Mouse (Mus musculus) limb, embryonic 10.5 days (tissue): ENCODE data around the gene Syk. TPM values are rescaled to one million over a fixed set of nuclear protein-coding genes. Genes with fewer than 3 reads are reported as not detected.

ENCODE experiments used
- DNase-seq: peaks from one replicate; pipeline ENCODE4 v3.0.0-alpha.2; 2017; ENCODE audit warnings: low spot score
- H3K27ac ChIP-seq: fragments of 300-500 bp; sonication (generic); 2 replicates; pipeline ENCODE4 v1.5.1; 2016; ENCODE audit warnings: mild to moderate bottlenecking
- H3K27me3 ChIP-seq: fragments of 300-500 bp; sonication (generic); 2 replicates; pipeline ENCODE4 v1.6.1; 2016; ENCODE audit warnings: low read depth, mild to moderate bottlenecking; ENCODE audit not compliant: poor library complexity, severe bottlenecking
- H3K36me3 ChIP-seq: fragments of 300-500 bp; sonication (generic); 2 replicates; pipeline ENCODE4 v1.6.1; 2016; ENCODE audit warnings: mild to moderate bottlenecking, moderate library complexity
- H3K4me1 ChIP-seq: fragments of 300-500 bp; sonication (generic); 2 replicates; pipeline ENCODE4 v1.6.1; 2016
- H3K4me3 ChIP-seq: fragments of 300-500 bp; sonication (generic); 2 replicates; pipeline ENCODE4 v1.5.1; 2016; ENCODE audit warnings: mild to moderate bottlenecking, moderate library complexity
- H3K9me3 ChIP-seq: fragments of 300-500 bp; sonication (generic); replicated peaks from 2 replicates; pipeline ENCODE4 v1.6.1; 2016; ENCODE audit warnings: mild to moderate bottlenecking
- WGBS: fragments of 180-500 bp; shearing (Covaris S2); methylation state at CpG from one replicate; pipeline ENCODE4 v1.1.7; 2016; 5-methylcytosine and 5-hydroxymethylcytosine counted together
- polyA plus RNA-seq: library from polyadenylated mRNA; unstranded; fragments of >200 nt; fragmentation: Nextera tagmentation; extraction: Ambion mirVana; gene quantifications from 2 replicates; pipeline ENCODE4 v1.2.1, GENCODE M21; 2016

Gene Syk
- polyA plus RNA-seq, 1 experiment from 2014 or later = 2.5 TPM

GRCm38 (mm10) chr13:52649791-52650418 lies 66.9 kb downstream of the Syk start:
- H3K36me3 ChIP-seq = no peaks in the 10 kb centered on the region
- H3K9me3 ChIP-seq = no peaks in the 10 kb centered on the region
- WGBS = 98% methylated on average over 6 of the region's 6 CpGs
- no peak overlapping the region for H3K27ac ChIP-seq
- H3K4me3 ChIP-seq = no peak overlapping the region
- peaks cover 28% of the 10 kb centered on the region for H3K4me1 ChIP-seq
- DNase-seq = no peak
- H3K27me3 ChIP-seq = peaks cover 11% of the 10 kb centered on the region

GRCm38 (mm10) chr13:52651383-52652252 lies 68.6 kb downstream of the Syk start:
- Histone ChIP-seq H3K36me3 (no peaks in the 10 kb centered on the region), H3K4me1 (peaks cover 22% of the 10 kb centered on the region), H3K27me3 (peaks cover 28% of the 10 kb centered on the region), H3K9me3 (no peaks in the 10 kb centered on the region), H3K27ac (peak overlapping the region; percentile 46; the same call in 1 of the 2 replicates), H3K4me3 (no peak overlapping the region)
- 34% methylated on average over 11 of the region's 12 CpGs for WGBS
- peak; percentile 52 for DNase-seq

DNA sequence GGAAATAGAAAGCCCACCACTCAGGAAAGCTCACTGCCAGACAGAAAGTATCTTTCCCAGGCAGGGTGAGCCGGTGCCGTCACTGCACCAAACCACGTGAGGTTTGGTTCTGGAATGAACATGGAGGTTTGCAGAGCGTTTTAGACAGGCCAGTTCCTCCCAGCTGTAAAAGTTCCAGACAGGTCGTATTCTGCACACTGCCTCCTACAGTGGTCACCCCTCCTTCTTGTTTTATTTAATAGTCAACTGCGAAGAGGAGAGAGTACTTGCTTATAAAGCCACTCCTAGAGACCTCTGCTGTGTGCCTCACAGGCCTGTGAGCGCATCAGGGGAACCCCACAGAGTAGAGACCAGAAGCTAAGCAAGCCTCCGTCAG lies 69.3 kb downstream of the Syk start:
- Histone ChIP-seq H3K27me3 (peaks cover 34% of the 10 kb centered on the region), H3K9me3 (no peaks in the 10 kb centered on the region), H3K4me3 (no peak overlapping the region), H3K27ac (no peak overlapping the region; the same call in 1 of the 2 replicates), H3K4me1 (peaks cover 20% of the 10 kb centered on the region), H3K36me3 (no peaks in the 10 kb centered on the region)
- 83% methylated on average over 8 of the region's 8 CpGs for WGBS
- no peak for DNase-seq

DNA sequence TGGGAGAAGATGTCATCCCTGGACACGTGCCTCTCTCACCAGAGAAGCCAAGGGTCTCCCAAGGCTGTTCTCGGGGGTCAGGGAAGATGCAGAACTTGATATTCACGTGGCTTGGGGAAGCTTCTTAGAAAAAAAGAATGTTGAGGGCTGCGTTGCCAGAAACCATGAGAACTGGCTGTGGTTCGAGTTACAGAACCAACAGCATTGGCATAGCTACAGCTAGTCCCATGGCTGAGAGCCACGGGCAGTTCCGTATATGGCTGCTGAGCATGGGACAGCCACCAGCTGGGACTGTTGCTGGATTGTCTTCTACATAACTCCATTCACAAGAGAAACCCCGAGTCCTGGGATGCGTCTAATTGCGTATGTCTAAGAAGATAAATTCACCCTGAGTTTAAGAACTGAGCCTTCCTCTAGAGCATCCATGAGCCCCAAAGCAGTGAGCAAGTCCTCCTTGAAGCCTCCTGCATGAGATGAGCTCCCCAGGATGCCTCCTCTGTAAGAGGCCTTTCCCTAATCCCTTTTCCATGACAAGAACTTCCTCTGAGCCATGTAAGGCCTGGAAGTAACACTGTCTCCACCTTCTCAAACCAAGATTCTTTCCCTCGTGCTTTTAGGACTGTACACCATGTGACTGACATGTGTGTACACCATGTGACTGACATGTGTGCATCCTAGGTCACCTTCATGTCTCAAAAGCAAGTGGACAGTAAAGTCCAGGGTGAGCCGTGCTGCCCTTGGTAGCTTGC lies 71.3 kb downstream of the Syk start:
- DNase-seq = no peak

GRCm38 (mm10) chr13:52654830-52655308 lies 71.9 kb downstream of the Syk start:
- no peaks in the 10 kb centered on the region for H3K9me3 ChIP-seq
- DNase-seq = no peak
- 45% methylated on average over 9 of the region's 9 CpGs for WGBS
- peaks cover 53% of the 10 kb centered on the region for H3K27me3 ChIP-seq
- H3K4me1 ChIP-seq = peaks cover 20% of the 10 kb centered on the region
- no peak overlapping the region for H3K27ac ChIP-seq
- H3K36me3 ChIP-seq = no peaks in the 10 kb centered on the region
- no peak overlapping the region for H3K4me3 ChIP-seq

More for the DNA sequence above, 71.3 kb downstream of the Syk start:
- Histone ChIP-seq H3K4me1 (peaks cover 20% of the 10 kb centered on the region), H3K4me3 (no peak overlapping the region), H3K9me3 (no peaks in the 10 kb centered on the region), H3K27ac (no peak overlapping the region), H3K27me3 (peaks cover 47% of the 10 kb centered on the region), H3K36me3 (no peaks in the 10 kb centered on the region)
- 82% methylated on average over 12 of the region's 12 CpGs for WGBS

- no peaks in the 10 kb centered on the region for H3K9me3 ChIP-seq
- DNase-seq = no peak
- H3K4me1 ChIP-seq = peaks cover 12% of the 10 kb centered on the region; the same call in 1 of the 2 replicates
- no peak overlapping the region for H3K4me3 ChIP-seq
- peaks cover 54% of the 10 kb centered on the region for H3K27me3 ChIP-seq
- H3K27ac ChIP-seq = no peak overlapping the region
- 89% methylated on average over 7 of the region's 7 CpGs for WGBS
- H3K36me3 ChIP-seq = no peaks in the 10 kb centered on the region
Observed at GRCm38 (mm10) chr13:52657966-52658365, 75.0 kb downstream of the Syk start.

DNA sequence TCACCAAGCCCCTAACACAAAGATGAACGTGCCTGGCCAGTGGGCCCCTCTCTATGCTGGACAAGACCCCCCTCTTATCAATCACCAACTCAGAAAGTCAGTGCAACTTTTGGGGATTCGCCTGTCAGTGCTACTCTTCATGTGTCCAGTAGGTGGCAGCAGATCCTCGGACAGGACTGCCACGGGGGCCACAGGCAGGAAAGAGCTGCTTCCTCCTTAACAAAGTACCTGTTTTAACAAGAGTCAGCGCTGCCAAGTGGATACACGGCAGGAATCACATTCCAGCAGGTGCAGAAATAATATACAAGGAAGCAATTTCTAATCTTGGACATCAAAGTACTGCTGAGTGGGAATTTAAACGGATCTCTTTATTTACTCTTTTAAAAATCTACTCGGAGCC lies 75.5 kb downstream of the Syk start:
- Histone ChIP-seq H3K27me3 (peaks cover 54% of the 10 kb centered on the region), H3K27ac (no peak overlapping the region), H3K36me3 (no peaks in the 10 kb centered on the region), H3K4me1 (peaks cover 12% of the 10 kb centered on the region; the same call in 1 of the 2 replicates), H3K4me3 (no peak overlapping the region), H3K9me3 (no peaks in the 10 kb centered on the region)
- WGBS = 18% methylated on average over 8 of the region's 8 CpGs
- DNase-seq = peak; percentile 84

DNA sequence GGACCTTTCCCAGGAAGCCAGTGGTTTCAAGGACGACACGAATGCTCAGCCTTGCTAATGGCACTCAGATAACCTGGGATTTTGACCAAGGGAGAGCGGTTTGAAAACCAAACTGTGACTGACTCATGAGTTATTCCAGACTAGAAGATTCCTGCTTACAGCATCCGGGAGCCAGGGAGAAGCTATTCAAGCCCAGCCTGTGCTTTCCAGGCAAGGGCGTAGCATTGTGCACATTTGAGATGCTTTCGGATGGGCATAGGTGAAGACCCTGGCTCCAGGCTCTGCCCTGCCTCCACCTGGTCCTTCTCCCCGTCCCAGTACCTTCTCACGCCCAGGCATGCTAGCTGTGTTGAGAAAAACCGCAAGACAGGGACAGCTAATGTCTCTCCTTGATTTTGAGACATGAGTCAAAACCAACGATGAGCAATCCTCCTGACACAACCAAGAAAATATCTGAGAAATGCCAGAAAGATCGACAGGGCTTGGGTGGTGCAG lies 76.2 kb downstream of the Syk start:
- Histone ChIP-seq H3K27me3 (peaks cover 49% of the 10 kb centered on the region), H3K27ac (no peak overlapping the region), H3K4me3 (no peak overlapping the region), H3K9me3 (no peaks in the 10 kb centered on the region), H3K4me1 (peaks cover 9% of the 10 kb centered on the region; the same call in 1 of the 2 replicates), H3K36me3 (no peaks in the 10 kb centered on the region)
- 88% methylated on average over 11 of the region's 11 CpGs for WGBS
- DNase-seq = no peak

DNA sequence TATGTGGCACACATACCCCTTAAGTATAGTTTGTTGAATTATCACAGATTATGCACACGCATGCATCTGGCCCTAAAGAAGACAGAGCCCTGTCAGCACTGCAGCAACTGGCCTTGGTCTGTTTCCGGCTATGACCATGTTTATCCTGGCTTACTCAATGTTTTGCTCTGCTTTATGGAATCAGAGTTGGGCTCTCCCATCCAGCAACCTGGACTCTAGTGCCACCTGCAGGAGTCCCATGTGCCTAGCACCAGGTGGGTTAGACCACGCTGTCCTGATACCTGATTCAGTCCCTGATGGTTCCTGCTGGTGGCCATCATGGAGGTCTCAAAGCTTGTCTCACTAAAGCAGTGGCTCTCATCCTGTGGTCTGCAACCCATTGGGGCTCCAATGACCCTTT lies 86.9 kb downstream of the Syk start:
- Histone ChIP-seq H3K36me3 (no peaks in the 10 kb centered on the region), H3K4me1 (peaks cover 21% of the 10 kb centered on the region), H3K9me3 (no peaks in the 10 kb centered on the region), H3K27ac (no peak overlapping the region), H3K27me3 (no peaks in the 10 kb centered on the region), H3K4me3 (no peak overlapping the region)
- WGBS = 75% methylated on average over 3 of the region's 3 CpGs
- DNase-seq = no peak

DNA sequence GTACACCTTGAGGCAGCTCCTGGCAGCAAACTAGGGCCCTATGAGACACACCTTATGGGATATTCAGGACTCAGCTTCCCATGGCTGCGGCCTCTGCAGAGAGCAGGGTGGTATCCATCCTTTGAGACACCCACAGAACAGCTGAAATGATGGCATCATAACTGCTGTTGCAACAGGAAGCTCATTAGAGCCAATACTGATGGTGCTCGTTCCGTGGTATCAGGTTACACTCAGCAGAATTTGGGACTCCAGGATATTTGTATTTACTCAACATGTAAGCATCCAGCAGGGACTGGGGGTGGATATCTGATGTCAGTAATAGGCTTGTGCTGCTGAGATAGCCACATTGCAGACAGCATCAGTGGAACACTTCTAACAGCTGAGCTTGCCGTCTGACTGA lies 90.3 kb downstream of the Syk start:
- 55% methylated on average over 4 of the region's 4 CpGs for WGBS
- DNase-seq = no peak
- Histone ChIP-seq H3K36me3 (no peaks in the 10 kb centered on the region), H3K27ac (peak overlapping the region; percentile 42; the same call in 1 of the 2 replicates), H3K9me3 (no peaks in the 10 kb centered on the region), H3K27me3 (no peaks in the 10 kb centered on the region), H3K4me3 (no peak overlapping the region), H3K4me1 (peaks cover 47% of the 10 kb centered on the region)

DNA sequence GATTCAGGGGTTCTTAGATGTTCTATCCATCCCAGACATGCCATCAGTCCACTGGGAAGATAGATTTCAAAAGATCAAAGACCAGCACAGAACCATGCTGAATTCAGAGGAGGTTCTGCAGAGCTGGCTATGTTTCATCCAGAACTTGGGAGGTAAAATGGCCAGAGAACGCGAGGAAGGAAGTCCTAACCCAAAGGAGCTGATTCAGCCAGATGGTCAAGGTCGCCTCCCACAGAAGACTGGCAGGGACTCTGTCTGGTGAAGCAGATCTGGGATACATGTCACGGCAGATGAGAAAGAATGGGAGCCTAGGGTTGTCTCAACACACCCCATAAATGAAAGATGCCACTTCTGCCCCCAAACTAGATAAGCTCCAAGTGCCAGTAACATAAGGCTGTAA lies 90.9 kb downstream of the Syk start:
- no peaks in the 10 kb centered on the region for H3K9me3 ChIP-seq
- H3K27me3 ChIP-seq = no peaks in the 10 kb centered on the region
- peaks cover 47% of the 10 kb centered on the region for H3K4me1 ChIP-seq
- H3K27ac ChIP-seq = peak overlapping the region; percentile 7; the same call in 1 of the 2 replicates
- 64% methylated on average over 4 of the region's 4 CpGs for WGBS
- H3K4me3 ChIP-seq = no peak overlapping the region
- no peaks in the 10 kb centered on the region for H3K36me3 ChIP-seq
- DNase-seq = no peak

GRCm38 (mm10) chr13:52674839-52675238 lies 91.9 kb downstream of the Syk start:
- Histone ChIP-seq H3K27me3 (no peaks in the 10 kb centered on the region), H3K27ac (0 out of 2 replicates have a peak overlapping the region, but pooled peaks have one; percentile 57), H3K4me3 (no peak overlapping the region), H3K36me3 (no peaks in the 10 kb centered on the region), H3K4me1 (peaks cover 50% of the 10 kb centered on the region), H3K9me3 (no peaks in the 10 kb centered on the region)
- 47% methylated on average over 12 of the region's 12 CpGs for WGBS
- DNase-seq = no peak
